Mouse (Mus musculus) megakaryocyte, embryonic 14.5 days (primary cell): ENCODE measurements around the gene H2afx. TPM values are rescaled to one million over a fixed set of nuclear protein-coding genes. Genes with fewer than 3 reads are reported as not detected.
"Not testable (repeated sequence)": the region's sequence is repeated elsewhere in the genome, so short reads cannot be mapped to it uniquely, and the experiment has no call there.

Source experiments
- H3K27me3 ChIP-seq: replicated peaks from 2 replicates; pipeline ENCODE3; 2012; ENCODE audit warnings: inconsistent platforms
- H3K36me3 ChIP-seq: replicated peaks from 2 replicates; pipeline ENCODE3; 2012; ENCODE audit warnings: low read length, inconsistent platforms, mixed read lengths
- H3K4me1 ChIP-seq: 2 replicates; pipeline ENCODE4 v1.6.1; 2012; ENCODE audit warnings: inconsistent platforms
- H3K4me3 ChIP-seq: replicated peaks from 2 replicates; pipeline ENCODE3; 2012; ENCODE audit warnings: moderate library complexity, mild to moderate bottlenecking, inconsistent platforms
- H3K9me3 ChIP-seq: 2 replicates; pipeline ENCODE4 v1.6.1; 2012; ENCODE audit warnings: inconsistent platforms
- FLI1 ChIP-seq: IDR thresholded peaks from 2 replicates; pipeline ENCODE4 v1.6.1; 2012; ENCODE audit warnings: low read length, inconsistent platforms, mixed read lengths
- GATA1 ChIP-seq: IDR thresholded peaks from 3 replicates; pipeline ENCODE4 v1.6.1; 2012; ENCODE audit warnings: mixed read lengths, low read length, inconsistent platforms, borderline replicate concordance
- polyA plus RNA-seq: library from polyadenylated mRNA; stranded (reverse); fragments of >175 nt; gene quantifications from 2 replicates; pipeline ENCODE4 v1.2.3, GENCODE M21; 2012; ENCODE audit warnings: low replicate concordance; ENCODE audit not compliant: insufficient read depth

H2afx gene
- polyA plus RNA-seq, 1 experiment = 416 TPM

- Histone ChIP-seq H3K27me3 (no peaks in the 10 kb centered on the region), H3K4me3 (peak overlapping the region; percentile 96), H3K4me1 (peaks cover 43% of the 10 kb centered on the region), H3K9me3 (no peaks in the 10 kb centered on the region), H3K36me3 (peaks cover 37% of the 10 kb centered on the region)
- TF ChIP-seq FLI1 (no peak), GATA1 (no peak)
These were observed 7.3 kb upstream of the H2afx start for GRCm38 (mm10) chr9:44327064-44327711.

- TF ChIP-seq FLI1 (no peak), GATA1 (no peak)
- no peaks in the 10 kb centered on the region for H3K27me3 ChIP-seq
- H3K4me1 ChIP-seq = peaks cover 40% of the 10 kb centered on the region
- H3K4me3 ChIP-seq = peak overlapping the region; percentile 96
- no peaks in the 10 kb centered on the region for H3K9me3 ChIP-seq
- peaks cover 44% of the 10 kb centered on the region for H3K36me3 ChIP-seq
These were observed 6.6 kb upstream of the H2afx start for GRCm38 (mm10) chr9:44327926-44328325.

- no peak overlapping the region for H3K4me3 ChIP-seq
- H3K9me3 ChIP-seq = no peaks in the 10 kb centered on the region
- no peak for TF ChIP-seq GATA1
- TF ChIP-seq FLI1 = no peak
- no peaks in the 10 kb centered on the region for H3K27me3 ChIP-seq
- H3K4me1 ChIP-seq = peaks cover 37% of the 10 kb centered on the region
- H3K36me3 ChIP-seq = peaks cover 54% of the 10 kb centered on the region
These were observed 3.8 kb upstream of the H2afx start for GRCm38 (mm10) chr9:44330736-44331135.

GRCm38 (mm10) chr9:44332918-44333638, 1.4 kb upstream of the H2afx start:
- Histone ChIP-seq H3K4me3 (no peak overlapping the region), H3K27me3 (no peaks in the 10 kb centered on the region), H3K36me3 (peaks cover 68% of the 10 kb centered on the region), H3K9me3 (no peaks in the 10 kb centered on the region), H3K4me1 (peaks cover 41% of the 10 kb centered on the region)
- TF ChIP-seq FLI1 (no peak), GATA1 (no peak)

GRCm38 (mm10) chr9:44335331-44336092, 1.0 kb downstream of the H2afx start:
- no peak for TF ChIP-seq FLI1
- TF ChIP-seq GATA1 = no peak
- H3K27me3 ChIP-seq = no peaks in the 10 kb centered on the region
- no peaks in the 10 kb centered on the region for H3K9me3 ChIP-seq
- peaks cover 42% of the 10 kb centered on the region for H3K4me1 ChIP-seq
- H3K36me3 ChIP-seq = peaks cover 70% of the 10 kb centered on the region
- H3K4me3 ChIP-seq = peak overlapping the region; percentile 98

DNA sequence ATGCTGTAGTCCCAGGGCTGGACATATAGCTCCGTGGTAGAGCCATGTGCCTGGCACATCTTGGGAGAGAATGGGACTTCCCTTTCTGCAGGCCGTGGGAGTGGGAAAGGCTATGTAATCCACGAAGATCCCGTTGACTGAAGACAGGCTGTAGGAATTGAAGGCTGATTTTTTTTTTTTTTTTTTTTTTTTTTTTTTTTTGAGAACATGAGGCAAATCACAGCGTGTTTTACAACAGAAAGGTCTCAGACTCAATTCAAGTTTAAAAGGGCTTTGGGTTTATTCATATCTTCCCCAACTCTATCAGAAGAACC, 1.6 kb downstream of the H2afx start:
- no peaks in the 10 kb centered on the region for H3K9me3 ChIP-seq
- H3K36me3 ChIP-seq = peaks cover 70% of the 10 kb centered on the region
- peaks cover 47% of the 10 kb centered on the region for H3K4me1 ChIP-seq
- peak overlapping the region; percentile 98 for H3K4me3 ChIP-seq
- TF ChIP-seq FLI1 (no peak), GATA1 (no peak)
- H3K27me3 ChIP-seq = no peaks in the 10 kb centered on the region

GRCm38 (mm10) chr9:44336513-44336912, 2.0 kb downstream of the H2afx start:
- Histone ChIP-seq H3K4me3 (peak overlapping the region; percentile 88), H3K36me3 (peaks cover 70% of the 10 kb centered on the region), H3K4me1 (peaks cover 52% of the 10 kb centered on the region)
- H3K27me3 ChIP-seq, H3K9me3 ChIP-seq: not testable (repeated sequence)

DNA sequence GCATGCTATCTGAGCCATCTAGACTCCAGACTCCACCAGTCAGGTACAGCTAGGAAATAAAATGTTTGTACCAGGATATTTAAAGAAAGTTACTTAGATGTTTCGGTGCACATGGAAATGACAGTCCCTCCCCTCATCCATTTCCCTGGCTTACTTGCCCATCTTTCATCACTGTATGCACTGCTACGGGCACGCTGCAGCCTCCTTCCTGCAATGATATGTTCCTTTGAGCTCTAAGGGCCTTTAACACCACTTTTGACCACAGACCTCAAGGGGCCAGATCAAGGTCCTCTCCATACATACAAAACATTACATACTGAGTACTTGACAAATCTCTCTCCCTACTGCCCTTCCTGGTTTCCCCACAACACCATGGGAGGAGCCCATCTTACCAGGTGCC, 2.5 kb downstream of the H2afx start:
- peak overlapping the region; percentile 88 for H3K4me3 ChIP-seq
- H3K9me3 ChIP-seq = no peaks in the 10 kb centered on the region
- H3K4me1 ChIP-seq = peaks cover 56% of the 10 kb centered on the region
- H3K27me3 ChIP-seq = no peaks in the 10 kb centered on the region
- no peak for TF ChIP-seq FLI1
- no peak for TF ChIP-seq GATA1
- peaks cover 70% of the 10 kb centered on the region for H3K36me3 ChIP-seq

GRCm38 (mm10) chr9:44337436-44338169, 3.1 kb downstream of the H2afx start:
- Histone ChIP-seq H3K36me3 (peaks cover 71% of the 10 kb centered on the region), H3K4me1 (peaks cover 62% of the 10 kb centered on the region), H3K4me3 (peak overlapping the region; percentile 73), H3K27me3 (no peaks in the 10 kb centered on the region), H3K9me3 (no peaks in the 10 kb centered on the region)
- TF ChIP-seq GATA1 (no peak), FLI1 (no peak)
